Mouse (Mus musculus) limb, embryonic 14.5 days (tissue): ENCODE measurements around the gene Gm37240. TPM values are rescaled to one million over a fixed set of nuclear protein-coding genes. Genes with fewer than 3 reads are reported as not detected.

Experiments used
- ATAC-seq: fragments of 200-750 bp; cut with Nextera tagmentation; 2 replicates; pipeline ENCODE4 v1.8.0; 2017; ENCODE audit warnings: low read depth, moderate number of reproducible peaks, moderate TSS enrichment; ENCODE audit not compliant: low FRiP score
- DNase-seq: peaks from one replicate; pipeline ENCODE4 v3.0.0-alpha.2; 2015; ENCODE audit warnings: low spot score
- H3K27ac ChIP-seq: fragments of 300-500 bp; sonication (generic); replicated peaks from 2 replicates; pipeline ENCODE4 v1.5.1; 2014; ENCODE audit warnings: low read depth, mild to moderate bottlenecking, low read length, moderate library complexity, mixed read lengths
- H3K27me3 ChIP-seq: fragments of 300-500 bp; sonication (generic); 2 replicates; pipeline ENCODE4 v1.6.1; 2014; ENCODE audit warnings: low read length, mixed read lengths; ENCODE audit not compliant: control insufficient read depth, insufficient read depth
- H3K36me3 ChIP-seq: fragments of 300-500 bp; sonication (generic); 2 replicates; pipeline ENCODE4 v1.6.1; 2014; ENCODE audit warnings: mild to moderate bottlenecking, low read length, moderate library complexity, mixed read lengths; ENCODE audit not compliant: control insufficient read depth, insufficient read depth
- H3K4me1 ChIP-seq: fragments of 300-500 bp; sonication (generic); 2 replicates; pipeline ENCODE4 v1.6.1; 2014; ENCODE audit warnings: antibody characterized with exemption, low read length, mixed read lengths; ENCODE audit not compliant: control insufficient read depth, insufficient read depth
- H3K4me2 ChIP-seq: fragments of 300-500 bp; sonication (generic); replicated peaks from 2 replicates; pipeline ENCODE4 v1.6.1; 2014; ENCODE audit warnings: low read depth, mild to moderate bottlenecking, low read length, moderate library complexity; ENCODE audit not compliant: severe bottlenecking
- H3K4me3 ChIP-seq: fragments of 300-500 bp; sonication (generic); replicated peaks from 2 replicates; pipeline ENCODE4 v1.5.1; 2014; ENCODE audit warnings: low read length
- H3K9ac ChIP-seq: fragments of 300-500 bp; sonication (generic); 2 replicates; pipeline ENCODE4 v1.6.1; 2014; ENCODE audit warnings: mild to moderate bottlenecking, low read depth, low read length, moderate library complexity; ENCODE audit not compliant: severe bottlenecking
- H3K9me3 ChIP-seq: fragments of 300-500 bp; sonication (generic); 2 replicates; pipeline ENCODE4 v1.6.1; 2016; ENCODE audit warnings: low read length; ENCODE audit not compliant: control insufficient read depth
- POLR2A ChIP-seq: fragments of 200-500 bp; IDR thresholded peaks from 2 replicates; pipeline ENCODE4 v1.8.0; 2012; ENCODE audit warnings: inconsistent platforms, mild to moderate bottlenecking, moderate library complexity, borderline replicate concordance; ENCODE audit not compliant: insufficient read depth, insufficient read length; ENCODE audit errors: extremely low read depth
- WGBS: fragments of 180-500 bp; shearing (Covaris S2); extraction: QIAGEN DNeasy Blood & Tissue Kit; methylation state at CpG from one replicate; pipeline ENCODE4 v1.1.7; 2014; 5-methylcytosine and 5-hydroxymethylcytosine counted together
- polyA plus RNA-seq, 2 experiments: library from polyadenylated mRNA; depleted of rRNA in 1 of 2; stranded (reverse) in 1 of 2; unstranded in 1 of 2; fragments of >200 nt; fragmentation: Nextera tagmentation in 1 of 2; extraction: Ambion mirVana in 1 of 2; gene quantifications; 2 replicates each; pipeline versions ENCODE4 v1.2.1 to v1.2.3; 2012 to 2014

The Gm37240 gene
- polyA plus RNA-seq, 2 experiments: 2.0 to 13.4 TPM

GRCm38 (mm10) chr3:85644814-85645213 lies 242.5 kb downstream of the Gm37240 start:
- no peaks in the 10 kb centered on the region for H3K4me1 ChIP-seq
- no peaks in the 10 kb centered on the region for H3K27me3 ChIP-seq
- H3K36me3 ChIP-seq: no peaks in the 10 kb centered on the region
- no peak overlapping the region for H3K4me3 ChIP-seq
- H3K4me2 ChIP-seq: no peak overlapping the region
- no peak for DNase-seq
- H3K27ac ChIP-seq: no peak overlapping the region
- no peak for TF ChIP-seq POLR2A
- H3K9ac ChIP-seq: no peak overlapping the region
- H3K9me3 ChIP-seq: no peaks in the 10 kb centered on the region
- no peak for ATAC-seq
- WGBS: 78% methylated on average over 3 of the region's 3 CpGs

- no peaks in the 10 kb centered on the region for H3K36me3 ChIP-seq
- H3K4me3 ChIP-seq: no peak overlapping the region
- WGBS: 77% methylated on average over 3 of the region's 3 CpGs
- no peak overlapping the region for H3K4me2 ChIP-seq
- TF ChIP-seq POLR2A: no peak
- DNase-seq: no peak
- no peaks in the 10 kb centered on the region for H3K9me3 ChIP-seq
- H3K4me1 ChIP-seq: no peaks in the 10 kb centered on the region
- H3K27me3 ChIP-seq: no peaks in the 10 kb centered on the region
- no peak for ATAC-seq
- no peak overlapping the region for H3K27ac ChIP-seq
- no peak overlapping the region for H3K9ac ChIP-seq
These were observed 245.6 kb downstream of the Gm37240 start for GRCm38 (mm10) chr3:85641751-85642150.

GRCm38 (mm10) chr3:85636716-85637447 lies 250.4 kb downstream of the Gm37240 start:
- Histone ChIP-seq H3K4me1 (no peaks in the 10 kb centered on the region), H3K27me3 (no peaks in the 10 kb centered on the region), H3K9ac (no peak overlapping the region), H3K27ac (no peak overlapping the region), H3K4me3 (no peak overlapping the region), H3K36me3 (no peaks in the 10 kb centered on the region), H3K9me3 (no peaks in the 10 kb centered on the region), H3K4me2 (no peak overlapping the region)
- TF ChIP-seq POLR2A: no peak
- 86% methylated on average over 5 of the region's 5 CpGs for WGBS
- DNase-seq (no peak), ATAC-seq (no peak)

GRCm38 (mm10) chr3:85635591-85635990 lies 251.7 kb downstream of the Gm37240 start:
- Histone ChIP-seq H3K27me3 (no peaks in the 10 kb centered on the region), H3K4me3 (no peak overlapping the region), H3K4me2 (no peak overlapping the region), H3K9me3 (no peaks in the 10 kb centered on the region), H3K27ac (no peak overlapping the region), H3K4me1 (no peaks in the 10 kb centered on the region), H3K9ac (no peak overlapping the region), H3K36me3 (no peaks in the 10 kb centered on the region)
- DNase-seq (no peak), ATAC-seq (no peak)
- 91% methylated on average over 2 of the region's 2 CpGs for WGBS
- no peak for TF ChIP-seq POLR2A

GRCm38 (mm10) chr3:85635126-85635419 lies 252.2 kb downstream of the Gm37240 start:
- no peak overlapping the region for H3K4me2 ChIP-seq
- TF ChIP-seq POLR2A: no peak
- no peaks in the 10 kb centered on the region for H3K27me3 ChIP-seq
- no peaks in the 10 kb centered on the region for H3K36me3 ChIP-seq
- no peaks in the 10 kb centered on the region for H3K4me1 ChIP-seq
- H3K4me3 ChIP-seq: no peak overlapping the region
- H3K9ac ChIP-seq: no peak overlapping the region
- no peak overlapping the region for H3K27ac ChIP-seq
- no peak for DNase-seq
- WGBS: 69% methylated on average over 2 of the region's 2 CpGs
- H3K9me3 ChIP-seq: no peaks in the 10 kb centered on the region
- ATAC-seq: no peak
